Mouse (Mus musculus) heart, postnatal 14 days (tissue): ENCODE measurements around the gene Sgsm1. TPM values are rescaled to one million over a fixed set of nuclear protein-coding genes. Genes with fewer than 3 reads are reported as not detected.

Source experiments
- DNase-seq, 2 experiments: peaks; one replicate each; pipeline ENCODE4 v3.0.0; 2021 to 2022
- intact Hi-C: fragments of 180-260 bp; cut with DNase I; formaldehyde crosslinking; loops from one replicate; pipeline ENCODE4 v1.15.1; 2025
- total RNA-seq, 2 experiments: library from RNA; stranded (reverse); gene quantifications; 2 replicates each; pipeline ENCODE4 v1.2.3; 2021

Sgsm1 gene
- total RNA-seq, 2 experiments from 2014 or later = 0.60 to 0.63 TPM

GRCm38 (mm10) chr5:113323784-113324638, 13.4 kb upstream of the Sgsm1 start:
- peak in 1 of 2 experiments; percentile 38 for DNase-seq

GRCm38 (mm10) chr5:113313998-113314397, 3.4 kb upstream of the Sgsm1 start:
- intact Hi-C loops = no loop called here
- DNase-seq = peak; percentile 70 to 78

More at GRCm38 (mm10) chr5:113323784-113324638, 13.4 kb upstream of the Sgsm1 start:
- intact Hi-C loops = no loop called here

GRCm38 (mm10) chr5:113309491-113310376, 852 bp downstream of the Sgsm1 start:
- DNase-seq = no peak
- intact Hi-C loops = loop anchor here (10.0 kb wide), 1 partner anchor 135 kb away; no protein-coding TSS in a partner anchor

- intact Hi-C loops = loop anchor here (10.0 kb wide), 1 partner anchor 132 kb away; no protein-coding TSS in a partner anchor
- DNase-seq = peak in 1 of 2 experiments; percentile 16
Measured at GRCm38 (mm10) chr5:113306750-113307477, 3.7 kb downstream of the Sgsm1 start.

GRCm38 (mm10) chr5:113304527-113304926, 6.1 kb downstream of the Sgsm1 start:
- no peak for DNase-seq

GRCm38 (mm10) chr5:113301841-113302240, 8.7 kb downstream of the Sgsm1 start:
- intact Hi-C loops = loop anchor here (10.0 kb wide), 1 partner anchor 127 kb away; no protein-coding TSS in a partner anchor
- DNase-seq = no peak

More at GRCm38 (mm10) chr5:113304527-113304926, 6.1 kb downstream of the Sgsm1 start:
- intact Hi-C loops = loop anchor here (10.0 kb wide), 1 partner anchor 130 kb away; no protein-coding TSS in a partner anchor

GRCm38 (mm10) chr5:113300148-113300889, 10.3 kb downstream of the Sgsm1 start:
- intact Hi-C loops = loop anchor here (10.0 kb wide), 1 partner anchor 126 kb away; no protein-coding TSS in a partner anchor
- DNase-seq = no peak

GRCm38 (mm10) chr5:113299433-113299832, 11.2 kb downstream of the Sgsm1 start:
- no peak for DNase-seq
- intact Hi-C loops = no loop called here

- no peak for DNase-seq
- intact Hi-C loops = no loop called here
Measured at GRCm38 (mm10) chr5:113298826-113299225, 11.8 kb downstream of the Sgsm1 start.

- no peak for DNase-seq
- intact Hi-C loops = no loop called here
Measured at GRCm38 (mm10) chr5:113298040-113298439, 12.5 kb downstream of the Sgsm1 start.

GRCm38 (mm10) chr5:113295791-113296190, 14.8 kb downstream of the Sgsm1 start:
- no peak for DNase-seq
- intact Hi-C loops = no loop called here

- intact Hi-C loops = no loop called here
- no peak for DNase-seq
Measured at GRCm38 (mm10) chr5:113294575-113294974, 16.0 kb downstream of the Sgsm1 start.

- DNase-seq = no peak
- intact Hi-C loops = no loop called here
Measured at GRCm38 (mm10) chr5:113293446-113293845, 17.1 kb downstream of the Sgsm1 start.

GRCm38 (mm10) chr5:113292832-113293231, 17.8 kb downstream of the Sgsm1 start:
- intact Hi-C loops = no loop called here
- no peak for DNase-seq

GRCm38 (mm10) chr5:113292179-113292578, 18.4 kb downstream of the Sgsm1 start:
- intact Hi-C loops = no loop called here
- DNase-seq = peak; percentile 23 to 54

- DNase-seq = no peak
- intact Hi-C loops = no loop called here
Measured at GRCm38 (mm10) chr5:113291125-113291524, 19.5 kb downstream of the Sgsm1 start.

GRCm38 (mm10) chr5:113290149-113290548, 20.4 kb downstream of the Sgsm1 start:
- DNase-seq = no peak
- intact Hi-C loops = no loop called here

GRCm38 (mm10) chr5:113288490-113288889, 22.1 kb downstream of the Sgsm1 start:
- intact Hi-C loops = no loop called here
- DNase-seq = no peak

- intact Hi-C loops = no loop called here
Measured at GRCm38 (mm10) chr5:113287762-113288161, 22.8 kb downstream of the Sgsm1 start.

More at GRCm38 (mm10) chr5:113287762-113288161, 22.8 kb downstream of the Sgsm1 start:
- no peak for DNase-seq
